Mouse (Mus musculus): Measurements from ENCODE around the gene Pde3a. TPM values are rescaled to one million over a fixed set of nuclear protein-coding genes. Genes with fewer than 3 reads are reported as not detected.
"Not testable (repeated sequence)": the region's sequence is repeated elsewhere in the genome, so short reads cannot be mapped to it uniquely, and the experiment has no call there.

Pde3a gene
- total RNA-seq, 2 experiments from 2014 or later: 5.7 TPM

DNA sequence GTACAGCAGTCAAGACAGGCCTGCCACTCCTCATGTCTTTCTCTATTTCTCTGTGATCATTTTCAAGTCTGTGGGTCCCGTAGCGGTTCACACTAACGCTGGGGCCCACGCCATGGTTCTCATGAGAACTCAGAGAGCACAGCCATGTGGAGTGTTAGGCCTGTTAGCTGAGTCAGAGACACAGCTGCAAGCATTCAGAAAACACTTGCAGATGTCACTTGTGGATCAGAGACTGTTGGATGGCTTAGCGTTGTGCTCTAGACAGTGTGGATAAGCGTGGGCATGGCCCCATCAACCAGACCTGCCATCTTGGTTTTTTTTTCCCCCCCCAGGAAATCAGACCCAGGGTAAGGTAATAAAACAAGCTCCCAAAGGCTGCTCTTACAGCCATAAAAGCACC, 62.5 kb downstream of the Pde3a start:
- intact Hi-C loops (cut with DNase I; ENCODE audit: low total_unique reads): loop anchor here (10.0 kb wide), 1 partner anchor 597 kb away; no protein-coding TSS in a partner anchor
- DNase-seq: peak; percentile 39

- no peak for DNase-seq
- intact Hi-C loops (cut with DNase I; ENCODE audit: low total_unique reads): loop anchor here (10.0 kb wide), 1 partner anchor 598 kb away; no protein-coding TSS in a partner anchor
Observed at GRCm38 (mm10) chr6:141313112-141313511, 64.0 kb downstream of the Pde3a start.

DNA sequence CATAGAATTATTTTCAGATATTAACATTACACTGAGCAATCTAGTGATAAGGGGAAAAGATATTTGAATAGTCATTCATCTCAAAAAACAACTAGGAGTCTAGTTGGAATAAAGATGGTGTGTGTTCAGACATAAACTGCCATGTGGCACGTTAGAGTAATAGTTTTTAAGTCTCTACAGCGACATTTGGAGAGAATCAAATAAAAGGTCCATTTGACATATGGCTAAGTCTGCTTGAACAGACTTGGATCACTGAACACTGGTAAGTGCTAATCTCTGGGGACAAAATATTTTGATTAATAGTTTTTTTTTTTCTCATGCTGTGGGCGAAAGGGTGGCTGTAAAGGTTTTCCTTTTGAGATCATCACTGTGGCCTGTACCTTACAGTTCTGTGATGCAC, 69.4 kb downstream of the Pde3a start:
- intact Hi-C loops (cut with DNase I; ENCODE audit: low total_unique reads): loop anchor here (10.0 kb wide), 1 partner anchor 604 kb away; no protein-coding TSS in a partner anchor

DNA sequence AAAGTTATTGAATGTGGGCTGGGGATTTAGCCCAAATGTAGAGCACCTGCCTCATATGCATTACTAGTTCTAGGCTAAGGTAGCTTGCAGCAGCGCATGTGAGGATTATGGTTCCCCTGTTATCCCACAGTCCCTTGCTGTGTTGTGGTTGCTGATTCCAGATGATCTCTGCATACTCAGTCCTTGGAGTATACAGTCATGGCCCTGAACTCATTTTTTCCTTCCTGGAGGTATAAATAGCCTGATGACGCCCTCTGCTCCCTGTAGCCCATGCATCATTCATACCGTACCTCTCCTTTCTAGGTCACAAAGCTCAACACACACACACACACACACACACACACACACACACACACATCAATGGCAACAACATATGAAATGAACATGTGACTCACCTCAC, 72.2 kb downstream of the Pde3a start:
- intact Hi-C loops (cut with DNase I; ENCODE audit: low total_unique reads): no loop called here
- no peak for DNase-seq

More for the DNA sequence above, 69.4 kb downstream of the Pde3a start:
- DNase-seq: no peak

GRCm38 (mm10) chr6:141322961-141323360, 73.9 kb downstream of the Pde3a start:
- intact Hi-C loops (cut with DNase I; ENCODE audit: low total_unique reads): no loop called here
- no peak for DNase-seq

GRCm38 (mm10) chr6:141327134-141327533, 78.1 kb downstream of the Pde3a start:
- DNase-seq; intact Hi-C loops (cut with DNase I; ENCODE audit: low total_unique reads): not testable (repeated sequence)

- intact Hi-C loops (cut with DNase I; ENCODE audit: low total_unique reads): no loop called here
- DNase-seq: no peak
Observed at GRCm38 (mm10) chr6:141328071-141328470, 79.0 kb downstream of the Pde3a start.

GRCm38 (mm10) chr6:141331464-141331863, 82.4 kb downstream of the Pde3a start:
- intact Hi-C loops (cut with DNase I; ENCODE audit: low total_unique reads): no loop called here
- DNase-seq: no peak

DNA sequence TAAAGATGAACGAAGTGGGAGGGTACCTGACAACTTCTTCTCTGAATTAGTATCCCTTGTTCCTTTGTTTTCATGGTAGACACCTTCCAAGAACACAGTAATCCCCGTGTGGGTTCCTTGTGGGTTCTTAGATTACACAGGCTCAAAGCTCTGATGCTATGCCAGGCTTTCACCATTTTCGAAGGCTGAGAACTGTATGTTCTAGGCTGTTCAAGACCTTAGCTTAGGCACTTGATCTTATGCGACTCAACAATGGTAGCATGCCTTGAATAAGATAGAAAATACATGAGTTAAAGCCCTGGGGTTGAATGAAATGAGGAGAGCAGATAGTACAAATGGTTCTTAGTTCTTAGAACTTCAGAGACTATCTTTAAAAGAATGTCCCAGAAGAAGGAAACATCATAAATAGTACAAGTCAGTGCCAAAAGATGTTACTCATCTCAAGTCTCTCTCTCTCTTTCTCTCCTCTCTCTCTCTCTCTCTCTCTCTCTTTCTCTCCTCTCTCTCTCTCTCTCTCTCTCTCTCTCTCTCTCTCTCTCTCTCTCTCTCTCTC, 83.6 kb downstream of the Pde3a start:
- no peak for DNase-seq
- intact Hi-C loops (cut with DNase I; ENCODE audit: low total_unique reads): no loop called here

- DNase-seq: peak; percentile 35
- intact Hi-C loops (cut with DNase I; ENCODE audit: low total_unique reads): no loop called here
Observed at GRCm38 (mm10) chr6:141333245-141333644, 84.2 kb downstream of the Pde3a start.

- intact Hi-C loops (cut with DNase I; ENCODE audit: low total_unique reads): no loop called here
Observed at GRCm38 (mm10) chr6:141335878-141336277, 86.8 kb downstream of the Pde3a start.

GRCm38 (mm10) chr6:141336438-141336837, 87.4 kb downstream of the Pde3a start:
- DNase-seq: no peak

More at GRCm38 (mm10) chr6:141335878-141336277, 86.8 kb downstream of the Pde3a start:
- DNase-seq: no peak

DNA sequence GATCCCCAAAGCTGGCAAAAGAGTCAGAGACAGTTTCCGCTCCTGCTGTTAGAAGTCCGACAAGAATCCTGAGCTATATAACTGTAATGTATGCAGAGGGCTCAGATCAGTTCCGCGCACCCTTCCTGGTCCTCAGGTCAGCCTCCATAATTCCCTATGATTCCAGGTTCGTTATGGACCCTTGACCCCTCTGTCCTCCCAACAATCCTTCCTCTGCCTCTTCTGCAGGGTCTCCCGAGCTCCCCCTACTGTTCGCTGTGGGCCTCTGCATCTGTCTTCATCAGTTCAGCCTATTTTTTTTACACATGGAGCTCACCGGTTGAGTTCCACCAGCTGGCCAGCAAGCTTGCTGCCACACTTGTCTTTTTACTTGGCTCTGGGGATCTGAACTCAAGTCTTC, 88.6 kb downstream of the Pde3a start:
- intact Hi-C loops (cut with DNase I; ENCODE audit: low total_unique reads): no loop called here

More at GRCm38 (mm10) chr6:141336438-141336837, 87.4 kb downstream of the Pde3a start:
- intact Hi-C loops (cut with DNase I; ENCODE audit: low total_unique reads): no loop called here

DNA sequence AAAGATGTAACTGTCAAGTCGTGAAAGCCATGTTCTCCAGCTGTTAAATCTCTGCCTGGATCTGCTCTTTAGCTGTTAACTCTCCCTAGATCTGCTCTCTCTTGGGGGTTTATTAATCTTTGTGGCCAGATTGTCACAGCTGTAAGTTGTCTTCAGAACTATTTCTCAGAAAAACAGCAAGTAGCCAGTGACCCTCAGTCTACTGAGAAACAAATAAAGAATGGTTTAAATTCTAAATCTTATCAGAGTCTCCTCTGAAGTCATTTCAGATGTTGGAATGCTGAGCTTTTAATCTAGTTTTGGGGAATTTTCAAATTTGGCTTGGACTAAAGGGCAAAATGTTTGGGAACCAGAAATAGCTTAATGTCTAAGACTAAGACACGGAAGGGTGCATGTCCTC, 92.3 kb downstream of the Pde3a start:
- no peak for DNase-seq
- intact Hi-C loops (cut with DNase I; ENCODE audit: low total_unique reads): no loop called here

More for the DNA sequence above, 88.6 kb downstream of the Pde3a start:
- no peak for DNase-seq

GRCm38 (mm10) chr6:141347870-141348269, 98.8 kb downstream of the Pde3a start:
- DNase-seq: no peak
- intact Hi-C loops (cut with DNase I; ENCODE audit: low total_unique reads): no loop called here

- intact Hi-C loops (cut with DNase I; ENCODE audit: low total_unique reads): no loop called here
- DNase-seq: peak; percentile 18
Observed at GRCm38 (mm10) chr6:141348542-141348941, 99.5 kb downstream of the Pde3a start.

- DNase-seq: no peak
- intact Hi-C loops (cut with DNase I; ENCODE audit: low total_unique reads): no loop called here
Observed at GRCm38 (mm10) chr6:141350261-141350660, 101.2 kb downstream of the Pde3a start.

DNA sequence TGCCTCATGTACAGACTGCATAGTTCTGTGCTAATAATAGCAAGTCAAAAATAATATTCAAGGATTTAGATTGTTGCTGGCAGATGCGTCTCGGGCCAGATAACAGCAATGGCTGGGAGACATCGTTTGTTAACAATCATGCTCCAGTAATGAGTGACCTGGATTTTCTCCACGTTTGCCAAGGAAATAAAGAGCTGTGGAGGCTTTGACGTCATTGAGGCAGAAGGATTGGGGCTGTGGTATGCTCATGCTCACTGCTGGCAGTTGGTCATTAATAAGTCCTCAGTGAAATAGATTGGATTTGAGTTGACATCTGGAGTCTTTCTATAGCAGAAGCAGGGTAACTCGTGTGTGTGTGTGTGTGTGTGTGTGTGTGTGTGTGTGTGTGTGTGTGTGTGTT, 103.2 kb downstream of the Pde3a start:
- DNase-seq: no peak
- intact Hi-C loops (cut with DNase I; ENCODE audit: low total_unique reads): no loop called here

DNA sequence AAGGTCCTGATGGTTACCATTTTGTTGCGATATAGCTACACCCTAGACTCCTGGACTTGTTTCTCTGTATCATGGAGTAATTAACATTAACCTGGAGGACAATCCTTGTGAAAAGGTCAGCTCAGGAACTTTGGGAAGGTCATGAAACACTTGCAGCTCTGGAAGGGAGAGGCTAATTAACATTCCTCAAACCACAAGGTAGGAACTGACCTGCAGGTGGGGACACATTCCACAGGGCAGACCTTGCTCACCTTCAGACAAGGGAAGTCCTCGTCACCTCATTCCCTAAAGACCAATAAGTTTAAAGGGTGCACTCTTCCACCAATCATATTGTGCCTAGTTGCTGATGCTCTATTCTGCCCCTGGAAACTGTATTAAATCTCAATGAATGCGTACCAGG, 114.6 kb downstream of the Pde3a start:
- DNase-seq: no peak
- intact Hi-C loops (cut with DNase I; ENCODE audit: low total_unique reads): no loop called here

DNA sequence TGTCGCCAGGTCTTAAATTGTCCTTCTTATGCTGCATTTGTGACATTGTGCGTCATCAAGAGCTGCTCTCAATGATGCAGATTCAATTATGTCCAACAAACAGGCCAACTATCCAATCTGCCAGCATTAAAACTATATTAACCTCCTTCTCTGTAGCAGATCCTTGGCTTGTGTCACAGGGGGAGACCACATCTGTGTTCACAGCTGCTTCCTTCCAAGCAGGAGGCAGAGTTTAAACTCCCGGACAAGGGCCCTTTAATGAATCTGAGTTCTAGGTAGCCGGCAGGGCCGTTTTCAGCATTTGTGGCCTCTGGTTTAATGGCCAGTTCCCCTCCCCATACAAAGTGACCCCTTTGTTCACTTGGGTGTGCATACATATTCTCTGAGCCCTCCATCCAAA, 118.0 kb downstream of the Pde3a start:
- intact Hi-C loops (cut with DNase I; ENCODE audit: low total_unique reads): no loop called here
- DNase-seq: no peak

DNA sequence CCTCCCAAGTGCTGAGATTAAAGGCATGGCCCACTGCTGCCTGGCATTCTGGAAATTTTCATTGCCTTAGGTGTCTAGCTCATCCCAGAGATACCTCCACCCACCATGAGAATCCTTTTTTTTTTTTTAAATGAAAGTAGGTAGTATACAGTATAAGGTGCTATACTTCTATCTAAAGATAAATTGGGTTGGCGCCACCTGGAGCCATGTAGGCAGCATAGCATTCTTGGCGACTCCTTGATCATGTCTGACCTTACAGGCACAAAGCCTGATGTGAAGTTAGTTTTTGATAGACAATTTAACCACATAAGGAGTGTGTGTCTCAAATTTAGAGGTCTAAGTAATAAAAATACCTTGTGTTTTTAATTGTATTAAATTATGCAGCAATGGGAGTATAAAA, 123.6 kb downstream of the Pde3a start:
- no peak for DNase-seq
- intact Hi-C loops (cut with DNase I; ENCODE audit: low total_unique reads): no loop called here
